Mouse (Mus musculus): ENCODE measurements around the gene Apoh.
A peak's percentile ranks its signal among the peaks of the same experiment; 100 is the strongest.

Apoh gene

DNA sequence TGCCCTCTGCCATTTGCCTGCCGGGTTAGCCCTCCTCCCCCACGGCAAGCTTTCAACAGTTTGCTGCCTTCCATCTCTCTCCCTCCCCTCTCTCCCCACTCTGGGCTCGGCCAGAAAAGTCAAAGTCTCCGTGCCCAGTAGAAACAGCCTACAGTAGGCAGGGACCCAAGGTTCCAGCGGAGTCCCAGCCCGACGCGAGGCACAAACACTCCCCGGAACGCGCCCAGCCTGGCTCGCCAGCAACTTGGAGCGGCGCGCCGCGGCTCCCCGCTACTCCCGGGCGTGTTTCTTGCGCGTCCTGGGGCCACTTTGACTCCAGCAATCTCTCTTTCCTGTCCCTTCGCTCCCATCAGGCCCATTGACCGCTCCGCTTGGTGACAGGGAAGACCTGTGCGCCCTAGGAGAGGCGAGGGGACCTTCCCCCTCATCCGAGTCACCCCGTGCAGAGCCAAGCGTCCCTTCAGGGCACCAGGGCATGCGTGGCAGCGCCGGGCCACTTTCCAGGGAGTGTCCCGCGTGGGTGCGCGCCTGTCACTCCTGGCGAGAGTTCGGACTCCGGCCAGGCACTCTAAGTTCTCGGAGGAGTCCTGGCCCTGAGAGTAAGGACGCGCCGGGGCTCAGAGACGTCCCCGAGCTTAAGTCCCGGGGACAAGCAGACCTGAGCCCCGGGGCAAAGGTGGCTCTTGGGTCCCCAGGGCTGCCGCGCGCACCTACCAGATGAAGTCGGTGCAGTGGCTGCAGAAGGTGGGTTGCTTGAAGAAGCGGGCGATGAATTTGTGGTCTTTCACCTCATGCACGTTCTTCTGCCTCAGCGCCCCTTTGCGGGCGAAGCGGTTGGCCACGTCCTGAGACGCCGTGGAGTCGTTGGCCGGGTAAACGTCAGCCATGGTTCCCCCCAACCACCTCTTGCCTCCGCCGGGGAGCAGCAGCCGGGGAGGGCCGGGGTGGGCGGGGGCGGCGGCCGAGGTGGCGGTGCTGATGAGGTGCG, at the start of gene Apoh:
Apoh (plus strand) TSS at position 574 of the 988 bp plus-strand sequence.
- peak; percentile 56 for DNase-seq (ENCODE audit: low read depth, low spot score)

GRCm38 (mm10) chr11:108293843-108294242, 49.3 kb upstream of the Apoh start:
- no peak for DNase-seq (ENCODE audit: low read depth, low spot score)

DNA sequence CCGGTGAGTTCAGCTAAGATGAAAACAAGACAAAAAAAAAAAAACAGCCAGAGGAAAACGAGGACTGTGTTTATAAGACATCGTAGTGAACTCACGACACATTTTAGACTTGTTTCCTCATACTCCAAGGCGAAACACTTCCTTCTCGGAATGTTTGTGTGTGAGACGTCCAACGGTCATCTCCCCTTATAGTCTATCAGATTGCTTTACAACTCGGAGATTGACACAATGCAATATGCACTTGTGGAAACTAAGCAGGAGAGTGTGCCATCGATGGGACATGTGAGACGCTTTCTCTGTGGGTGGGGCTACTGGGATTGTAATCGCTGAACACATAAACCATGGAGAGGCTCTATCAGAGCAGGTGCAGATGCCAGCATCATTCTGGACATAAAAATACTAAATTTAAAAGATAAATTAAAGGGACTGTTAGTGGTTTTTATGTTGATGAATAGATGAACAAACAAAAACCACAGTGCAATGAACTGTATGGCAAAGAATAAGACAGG, 48.8 kb upstream of the Apoh start:
- DNase-seq (ENCODE audit: low read depth, low spot score) = no peak

DNA sequence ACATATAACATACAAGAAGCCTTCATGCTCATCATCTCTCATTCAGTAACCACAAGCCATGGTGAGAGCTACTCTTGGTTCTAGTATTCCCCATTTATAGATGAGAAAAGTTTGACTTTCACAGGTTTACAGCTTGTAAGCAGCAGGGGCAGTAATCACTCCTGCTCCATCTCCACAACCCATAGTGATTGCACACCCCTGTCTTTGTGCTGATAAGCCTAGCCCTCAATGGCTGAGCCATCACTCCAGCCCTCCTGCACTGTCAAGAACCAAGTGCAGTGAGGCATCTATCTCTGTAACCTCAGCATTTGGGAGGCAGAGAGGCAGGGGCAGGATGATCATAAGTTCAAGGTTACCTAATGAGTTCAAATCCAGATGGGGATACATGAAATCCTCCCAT, 47.8 kb upstream of the Apoh start:
- no peak for DNase-seq (ENCODE audit: low read depth, low spot score)

DNA sequence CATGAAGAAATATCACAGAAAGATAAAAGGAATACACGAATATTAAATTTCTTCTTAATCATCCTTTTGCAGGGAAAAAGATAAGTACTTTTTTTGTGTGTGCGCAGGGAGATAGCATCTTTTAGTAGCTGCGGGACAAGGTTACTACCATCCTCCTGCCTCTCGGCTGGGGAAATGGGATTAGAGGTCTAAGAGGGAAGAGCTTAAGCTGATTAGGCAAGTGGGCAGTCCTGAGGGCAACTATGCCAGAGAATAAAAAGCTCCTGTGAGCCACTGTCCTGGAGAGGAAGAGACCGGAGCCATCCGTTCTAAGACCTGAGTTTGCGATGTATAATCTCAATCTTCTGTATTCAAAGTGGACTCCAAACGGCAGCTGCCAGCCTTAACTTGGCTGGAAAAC, 45.2 kb upstream of the Apoh start:
- no peak for DNase-seq (ENCODE audit: low read depth, low spot score)

- DNase-seq (ENCODE audit: low read depth, low spot score) = peak; percentile 22
Measured at GRCm38 (mm10) chr11:108299913-108300312, 43.2 kb upstream of the Apoh start.

GRCm38 (mm10) chr11:108300443-108300842, 42.7 kb upstream of the Apoh start:
- DNase-seq (ENCODE audit: low read depth, low spot score) = no peak

DNA sequence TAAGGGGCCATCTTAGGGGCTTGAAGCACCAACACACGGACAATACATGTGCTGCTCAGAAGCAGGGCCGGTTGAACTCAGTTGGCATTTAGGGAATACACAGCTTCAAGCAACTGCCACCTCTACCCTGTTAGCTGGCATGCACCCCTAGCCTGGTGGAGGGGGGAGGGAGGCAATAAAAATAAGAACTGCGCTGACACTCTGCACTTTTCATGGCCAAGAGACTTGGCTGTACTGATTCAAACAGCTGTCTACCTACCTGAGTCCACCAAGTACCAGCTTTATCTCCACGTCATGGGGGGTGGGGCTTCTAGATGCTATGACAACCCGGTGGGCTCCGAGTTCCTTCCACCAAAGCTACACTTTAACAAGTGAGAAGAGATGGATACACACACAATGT, 42.1 kb upstream of the Apoh start:
- no peak for DNase-seq (ENCODE audit: low read depth, low spot score)

DNA sequence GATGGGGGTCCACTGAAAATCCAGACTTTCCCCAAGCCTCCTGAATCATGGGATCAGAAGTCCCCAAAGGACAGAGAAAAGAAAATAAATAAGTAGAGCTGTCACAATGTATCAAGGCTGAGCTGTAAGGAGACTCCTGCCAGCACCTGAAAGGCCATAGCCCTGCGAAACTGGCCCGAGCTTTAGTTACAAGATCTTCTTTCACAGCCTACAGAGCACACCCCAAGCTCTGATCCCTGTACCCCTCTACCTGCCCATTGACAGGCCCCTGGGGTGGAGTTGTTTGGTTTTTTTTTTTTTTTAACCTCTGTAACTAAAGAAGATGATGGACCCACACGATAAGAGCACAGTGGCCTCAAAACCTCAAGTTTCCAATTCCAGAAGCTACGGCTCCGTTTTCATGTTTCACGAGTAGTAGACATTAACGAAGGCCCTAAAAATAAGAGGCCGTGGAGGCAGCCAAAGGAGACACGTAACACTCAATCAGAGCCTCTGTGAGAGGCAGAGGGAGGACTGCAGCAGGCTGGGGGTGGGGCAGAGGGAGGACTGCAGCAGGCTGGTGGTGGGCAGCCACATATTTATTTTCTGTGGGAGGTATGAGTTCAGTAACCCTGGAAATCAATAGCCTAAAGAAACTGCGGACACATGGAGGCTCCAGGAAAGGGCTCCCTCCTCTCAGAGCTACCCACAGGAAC, 41.2 kb upstream of the Apoh start:
- DNase-seq (ENCODE audit: low read depth, low spot score) = no peak

DNA sequence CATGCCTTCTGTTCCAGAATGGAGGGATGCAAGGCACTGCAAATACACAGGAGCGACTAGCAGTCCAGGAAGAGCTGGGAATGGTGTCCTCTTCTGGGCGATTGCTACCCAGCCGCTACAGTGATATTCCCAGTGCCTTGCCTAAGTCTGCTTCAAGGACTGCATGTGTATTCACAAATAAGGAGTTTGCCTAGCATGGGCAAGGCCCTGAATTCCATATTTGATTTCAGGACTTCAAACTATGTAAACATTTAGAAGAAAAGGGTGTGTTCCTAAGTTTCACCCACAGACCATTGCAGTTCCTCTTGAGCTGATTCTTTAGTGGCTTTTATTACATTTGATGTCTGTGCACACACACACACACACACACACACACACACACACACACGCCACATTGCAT, 39.4 kb upstream of the Apoh start:
- DNase-seq (ENCODE audit: low read depth, low spot score) = no peak

GRCm38 (mm10) chr11:108307258-108307657, 35.9 kb upstream of the Apoh start:
- DNase-seq (ENCODE audit: low read depth, low spot score) = no peak

- DNase-seq (ENCODE audit: low read depth, low spot score) = no peak
Measured at GRCm38 (mm10) chr11:108308253-108308652, 34.9 kb upstream of the Apoh start.

GRCm38 (mm10) chr11:108309791-108310190, 33.4 kb upstream of the Apoh start:
- DNase-seq (ENCODE audit: low read depth, low spot score) = no peak

- no peak for DNase-seq (ENCODE audit: low read depth, low spot score)
Measured at GRCm38 (mm10) chr11:108311912-108312311, 31.2 kb upstream of the Apoh start.

DNA sequence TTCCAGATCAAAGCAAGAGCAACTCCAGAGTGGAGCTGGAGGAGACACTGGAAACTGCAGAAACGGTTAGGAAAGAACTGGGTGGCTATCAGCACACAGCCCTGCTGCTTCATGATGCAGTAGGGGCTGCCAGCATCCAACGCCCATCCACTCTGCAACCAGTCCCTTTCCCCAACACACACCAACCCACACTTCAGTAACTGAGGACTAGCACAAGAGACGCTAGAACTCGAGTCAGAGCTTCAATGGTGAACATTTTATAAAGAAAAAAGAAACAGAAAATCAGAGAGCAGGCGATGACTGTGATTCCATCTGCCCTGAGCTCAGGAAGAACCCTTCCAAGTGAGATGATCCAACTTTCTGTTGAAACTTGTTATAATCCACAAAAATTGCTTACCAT, 30.6 kb upstream of the Apoh start:
- no peak for DNase-seq (ENCODE audit: low read depth, low spot score)

DNA sequence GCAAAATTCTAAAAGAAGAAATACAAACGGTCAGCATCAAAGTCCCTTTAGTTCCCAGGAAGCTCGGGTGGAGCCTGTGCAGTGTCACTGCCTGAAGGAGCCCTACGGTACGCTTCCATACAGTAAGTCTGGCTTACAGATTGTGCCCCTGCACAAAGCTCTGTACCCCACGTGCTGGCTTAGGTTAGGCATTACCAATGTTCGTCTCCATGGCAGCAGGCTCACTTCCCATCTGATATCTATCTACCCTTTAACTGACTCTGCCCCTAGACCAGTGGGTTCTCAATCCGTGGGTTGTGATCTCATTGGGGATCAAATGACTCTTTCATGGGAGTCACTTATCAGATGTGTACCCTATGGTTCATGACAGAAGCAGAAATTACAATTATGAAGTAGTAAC, 27.4 kb upstream of the Apoh start:
- DNase-seq (ENCODE audit: low read depth, low spot score) = no peak

DNA sequence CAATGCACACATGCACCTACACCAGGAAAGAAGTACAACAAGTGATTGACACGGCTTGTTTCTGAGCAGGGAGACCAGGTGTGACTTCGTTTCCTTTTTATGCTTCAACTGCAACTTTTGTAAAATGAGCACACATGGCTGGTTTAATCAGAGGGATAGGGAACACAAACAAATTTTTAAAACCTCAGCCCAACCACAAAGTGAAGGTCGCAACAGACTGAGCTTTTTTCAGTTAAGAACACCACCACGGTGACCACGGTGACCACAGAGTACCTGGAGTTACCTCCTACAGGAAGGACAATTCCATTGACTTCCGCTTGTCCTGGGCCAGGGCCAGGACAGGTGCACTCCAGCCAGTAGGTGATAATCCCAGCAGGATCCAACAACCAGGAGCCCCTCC, 25.3 kb upstream of the Apoh start:
- DNase-seq (ENCODE audit: low read depth, low spot score) = no peak

DNA sequence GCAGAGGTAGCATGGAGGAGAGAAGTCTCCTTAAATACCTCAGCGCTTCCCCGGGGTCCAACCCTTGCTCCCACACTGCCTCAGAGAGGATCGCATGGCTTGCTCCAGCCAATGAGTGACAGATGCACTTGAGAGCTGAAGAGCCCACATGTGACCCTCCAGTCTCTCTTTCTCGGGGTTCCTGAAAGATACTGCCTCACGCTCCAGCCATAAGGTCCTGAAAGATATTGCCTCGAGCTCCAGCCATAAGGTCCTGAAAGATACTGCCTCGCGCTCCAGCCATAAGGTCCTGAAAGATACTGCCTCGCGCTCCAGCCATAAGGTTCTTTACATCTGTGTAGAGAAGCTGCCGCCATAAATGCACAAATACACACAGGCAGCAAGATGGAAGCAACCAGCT, 24.0 kb upstream of the Apoh start:
- DNase-seq (ENCODE audit: low read depth, low spot score) = no peak

DNA sequence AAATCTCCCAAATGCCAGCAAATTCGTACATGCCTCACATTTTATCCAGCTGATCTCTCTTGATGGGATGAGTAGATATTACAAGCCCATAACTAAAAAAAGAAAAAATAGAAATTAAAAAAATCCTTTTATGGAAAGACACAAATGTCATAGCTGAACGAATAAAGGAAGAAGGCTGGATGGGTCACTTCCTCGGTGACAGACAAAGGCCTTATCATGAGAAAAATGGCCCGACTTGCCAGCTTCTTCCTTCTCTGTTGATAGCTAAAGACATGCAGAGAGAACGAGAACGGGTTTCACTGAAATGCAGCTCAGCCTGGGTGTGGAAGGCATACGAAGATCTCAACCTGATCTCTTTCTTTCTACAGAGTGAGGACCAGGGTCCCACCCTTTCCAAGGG, 22.6 kb upstream of the Apoh start:
- no peak for DNase-seq (ENCODE audit: low read depth, low spot score)

- DNase-seq (ENCODE audit: low read depth, low spot score) = no peak
Measured at GRCm38 (mm10) chr11:108322156-108322555, 21.0 kb upstream of the Apoh start.

- DNase-seq (ENCODE audit: low read depth, low spot score) = no peak
Measured at GRCm38 (mm10) chr11:108325943-108326342, 17.2 kb upstream of the Apoh start.

DNA sequence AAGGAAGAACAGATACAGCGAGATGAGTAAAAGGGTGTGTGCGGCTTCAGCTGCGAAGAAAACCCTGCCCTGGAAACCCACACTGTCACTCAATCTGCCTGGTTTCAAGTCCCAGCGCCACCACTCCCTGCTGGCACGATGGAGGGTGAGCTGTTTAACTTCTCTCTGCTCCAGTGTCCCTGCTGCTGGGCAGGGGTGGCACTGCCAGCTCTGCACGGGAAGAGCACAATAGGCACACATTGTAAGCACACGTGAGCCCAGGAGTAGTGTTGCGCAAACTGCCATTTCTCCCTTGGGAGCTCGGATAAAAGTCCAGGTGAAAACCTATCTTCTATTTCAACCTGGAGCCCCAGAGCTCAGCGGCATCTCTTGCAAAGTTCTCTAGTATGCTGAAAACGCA, 12.3 kb upstream of the Apoh start:
- DNase-seq (ENCODE audit: low read depth, low spot score) = no peak

- no peak for DNase-seq (ENCODE audit: low read depth, low spot score)
Measured at GRCm38 (mm10) chr11:108333006-108333405, 10.1 kb upstream of the Apoh start.

Measured in mesoderm, embryonic 11.5 days (tissue).